Mouse (Mus musculus) T-helper 2 cell (primary cell): ENCODE data around the gene Glod4.

ENCODE experiments used
- in situ Hi-C: fragments of 300-600 bp; cut with MboI, MseI; formaldehyde crosslinking; loops from one replicate; pipeline ENCODE4 v1.15.1; 2025; ENCODE audit warnings: high pct_unique_total_duplicates

Gene Glod4

GRCm38 (mm10) chr11:76085898-76086591 lies 157.5 kb downstream of the Glod4 start:
- in situ Hi-C loops, result loop anchor here (5.0 kb wide), 1 partner anchor 81 kb away; no protein-coding TSS in a partner anchor

- in situ Hi-C loops, result loop anchor here (5.0 kb wide), 1 partner anchor 82 kb away; no protein-coding TSS in a partner anchor
Measured at GRCm38 (mm10) chr11:76084943-76085342, 158.6 kb downstream of the Glod4 start.

GRCm38 (mm10) chr11:76083941-76084367 lies 159.6 kb downstream of the Glod4 start:
- in situ Hi-C loops, result no loop called here

DNA sequence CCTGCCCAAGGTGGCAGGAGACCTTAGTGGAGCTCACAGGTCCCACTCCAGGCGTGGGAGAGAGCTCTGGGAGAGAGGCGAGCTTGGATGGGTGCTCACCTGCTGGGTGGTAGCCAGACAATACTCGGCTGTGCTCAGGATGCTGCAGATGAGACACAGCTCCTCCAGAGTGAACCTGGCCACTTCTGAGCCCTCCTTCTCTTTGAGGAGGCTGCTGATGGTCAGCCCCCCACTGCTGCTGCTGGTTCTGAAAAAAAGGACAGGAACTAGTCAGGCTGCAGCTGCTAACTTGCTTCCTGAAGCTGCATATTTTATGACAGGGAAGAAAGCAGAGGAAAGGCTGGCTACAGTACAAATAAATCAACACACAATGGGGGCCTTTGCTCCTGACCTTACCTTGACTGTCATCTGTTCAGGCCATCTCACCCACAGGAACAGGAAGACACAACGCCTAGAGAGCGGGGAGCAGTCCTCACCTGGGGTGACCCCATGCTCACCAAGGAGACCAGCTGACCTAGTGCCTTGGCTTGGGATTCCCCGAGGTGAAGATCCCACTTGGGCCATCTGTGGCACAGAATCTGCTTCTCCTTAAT lies 162.4 kb downstream of the Glod4 start:
- in situ Hi-C loops, result no loop called here

- in situ Hi-C loops, result no loop called here
Measured at GRCm38 (mm10) chr11:76080293-76080692, 163.2 kb downstream of the Glod4 start.

GRCm38 (mm10) chr11:76077341-76077740 lies 166.2 kb downstream of the Glod4 start:
- in situ Hi-C loops, result no loop called here

- in situ Hi-C loops, result no loop called here
Measured at GRCm38 (mm10) chr11:76074296-76075093, 169.0 kb downstream of the Glod4 start.
